Mouse (Mus musculus): Measurements from ENCODE around the gene Mfsd4b5. TPM values are rescaled to one million over a fixed set of nuclear protein-coding genes. Genes with fewer than 3 reads are reported as not detected.
"Not testable (repeated sequence)": the region's sequence is repeated elsewhere in the genome, so short reads cannot be mapped to it uniquely, and the experiment has no call there.

Mfsd4b5 gene
- polyA plus RNA-seq, 1 experiment: 0.13 TPM

DNA sequence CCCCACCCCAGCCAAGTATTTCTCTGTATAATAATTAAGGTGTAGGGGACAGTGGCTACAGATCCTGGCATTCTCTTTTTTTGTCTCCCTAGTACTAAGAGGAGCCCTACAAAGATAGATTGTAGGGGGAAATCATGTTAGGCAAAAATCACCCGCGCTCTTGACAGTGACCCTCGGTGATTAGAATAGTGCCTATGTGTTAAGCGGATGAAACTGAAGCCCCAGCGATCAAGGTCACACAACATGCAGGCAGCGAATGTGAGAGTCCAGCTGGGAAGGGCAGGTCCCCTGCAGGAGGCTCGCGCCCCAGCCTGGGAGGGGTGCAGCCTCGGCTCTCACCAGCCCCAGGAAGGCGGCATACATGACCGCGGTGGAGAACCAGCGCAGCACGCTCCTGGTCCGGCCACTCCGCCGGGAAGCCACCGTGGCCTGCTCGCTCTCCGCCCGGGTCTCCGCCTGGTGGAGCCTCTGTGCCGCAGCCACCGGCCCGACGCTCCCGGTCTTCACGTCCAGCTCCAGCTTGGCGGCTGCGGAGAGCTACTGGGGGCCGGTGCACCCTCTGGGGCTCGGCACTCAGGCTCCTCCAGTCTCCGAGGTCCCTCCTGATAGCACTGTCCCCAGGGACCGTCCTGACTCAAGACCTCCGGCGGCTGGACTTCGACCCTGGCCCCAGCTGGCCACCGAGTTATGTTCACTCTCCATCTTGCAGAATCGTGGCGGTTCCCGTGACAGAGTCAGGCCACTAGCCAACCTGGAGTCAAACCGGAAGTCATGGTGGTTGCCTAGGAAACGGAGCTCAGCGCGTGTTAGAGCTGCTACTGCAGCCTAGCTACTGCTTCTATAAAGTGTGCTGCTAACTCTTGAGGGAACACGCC, 38.3 kb upstream of the Mfsd4b5 start, which contains the start of gene Mfsd4b1:
Gene Mfsd4b1, minus strand, starts transcription at position 715 of the 875 bp plus-strand sequence.
- WGBS: 1% methylated on average over 46 of the region's 46 CpGs
- Histone ChIP-seq H3K4me3 (replicated peaks; ENCODE audit: insufficient read depth, low read depth, low read length) (peak within 1 kb of the TSS; percentile 80), H3K27ac (ENCODE audit: insufficient read depth, low read length) (peak within 1 kb of the TSS; percentile 60), H3K4me1 (ENCODE audit: control insufficient read depth, insufficient read depth, low read length) (peaks cover 3% of the 10 kb centered on the region; the same call in 1 of the 2 replicates), H3K27me3 (ENCODE audit: control insufficient read depth, insufficient read depth, low read length) (no peaks in the 10 kb centered on the region)
- peak; percentile 90 to 92 for DNase-seq
- TF ChIP-seq CTCF (IDR thresholded peaks at IDR 0.05; ENCODE audit: borderline replicate concordance, insufficient read depth, low read depth, low read length) (peak; percentile 17; the same call in 1 of the 2 replicates), POLR2A (IDR thresholded peaks at IDR 0.05; ENCODE audit: borderline replicate concordance, insufficient read depth, low read length) (peak; percentile 65; the same call in 1 of the 2 replicates)

GRCm38 (mm10) chr10:40020401-40020800, 34.0 kb upstream of the Mfsd4b5 start:
- WGBS: 39% methylated on average over 2 of the region's 2 CpGs
- H3K27me3 ChIP-seq (ENCODE audit: control insufficient read depth, insufficient read depth, low read length): no peaks in the 10 kb centered on the region
- no peak overlapping the region for H3K4me3 ChIP-seq (replicated peaks; ENCODE audit: insufficient read depth, low read depth, low read length)
- no peak for TF ChIP-seq CTCF (IDR thresholded peaks at IDR 0.05; ENCODE audit: borderline replicate concordance, insufficient read depth, low read depth, low read length)
- no peak for TF ChIP-seq POLR2A (IDR thresholded peaks at IDR 0.05; ENCODE audit: borderline replicate concordance, insufficient read depth, low read length)
- no peak overlapping the region for H3K27ac ChIP-seq (ENCODE audit: insufficient read depth, low read length)
- peaks cover 1% of the 10 kb centered on the region; the same call in 1 of the 2 replicates for H3K4me1 ChIP-seq (ENCODE audit: control insufficient read depth, insufficient read depth, low read length)
- DNase-seq: no peak

GRCm38 (mm10) chr10:40019492-40019891, 33.0 kb upstream of the Mfsd4b5 start:
- 49% methylated on average over 3 of the region's 3 CpGs for WGBS
- Histone ChIP-seq H3K4me3 (replicated peaks; ENCODE audit: insufficient read depth, low read depth, low read length) (no peak overlapping the region), H3K27ac (ENCODE audit: insufficient read depth, low read length) (no peak overlapping the region), H3K4me1 (ENCODE audit: control insufficient read depth, insufficient read depth, low read length) (no peaks in the 10 kb centered on the region), H3K27me3 (ENCODE audit: control insufficient read depth, insufficient read depth, low read length) (no peaks in the 10 kb centered on the region)
- TF ChIP-seq POLR2A (IDR thresholded peaks at IDR 0.05; ENCODE audit: borderline replicate concordance, insufficient read depth, low read length) (no peak), CTCF (IDR thresholded peaks at IDR 0.05; ENCODE audit: borderline replicate concordance, insufficient read depth, low read depth, low read length) (no peak)
- DNase-seq: no peak

GRCm38 (mm10) chr10:40018261-40018860, 31.9 kb upstream of the Mfsd4b5 start:
- WGBS: 41% methylated on average over 5 of the region's 5 CpGs
- H3K4me1 ChIP-seq (ENCODE audit: control insufficient read depth, insufficient read depth, low read length): no peaks in the 10 kb centered on the region
- H3K27me3 ChIP-seq (ENCODE audit: control insufficient read depth, insufficient read depth, low read length): no peaks in the 10 kb centered on the region
- TF ChIP-seq CTCF (IDR thresholded peaks at IDR 0.05; ENCODE audit: borderline replicate concordance, insufficient read depth, low read depth, low read length) (no peak), POLR2A (IDR thresholded peaks at IDR 0.05; ENCODE audit: borderline replicate concordance, insufficient read depth, low read length) (no peak)
- no peak overlapping the region for H3K27ac ChIP-seq (ENCODE audit: insufficient read depth, low read length)
- H3K4me3 ChIP-seq (replicated peaks; ENCODE audit: insufficient read depth, low read depth, low read length): no peak overlapping the region
- DNase-seq: no peak

DNA sequence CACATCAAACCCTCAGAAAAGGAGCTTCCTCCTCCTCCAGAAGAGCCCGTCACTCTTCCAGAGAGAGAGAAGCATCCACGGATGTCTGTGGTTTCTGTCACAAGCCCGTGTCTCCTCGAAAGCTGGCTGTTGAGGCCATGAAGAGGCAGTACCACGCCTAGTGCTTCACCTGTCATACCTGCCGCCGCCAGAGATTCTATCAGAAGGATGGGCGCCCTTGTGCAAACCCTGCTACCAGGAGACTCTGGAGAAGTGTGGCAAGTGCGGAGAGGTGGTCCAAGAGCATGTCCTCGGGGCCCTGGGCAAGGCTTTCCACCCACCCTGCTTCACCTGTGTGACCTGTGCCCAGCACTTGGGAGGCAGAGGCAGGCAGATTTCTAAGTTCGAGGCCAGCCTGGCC, 23.1 kb upstream of the Mfsd4b5 start:
- DNase-seq: no peak
- 89% methylated on average over 11 of the region's 11 CpGs for WGBS
- Histone ChIP-seq H3K4me3 (replicated peaks; ENCODE audit: insufficient read depth, low read depth, low read length) (no peak overlapping the region), H3K27ac (ENCODE audit: insufficient read depth, low read length) (no peak overlapping the region), H3K27me3 (ENCODE audit: control insufficient read depth, insufficient read depth, low read length) (no peaks in the 10 kb centered on the region), H3K4me1 (ENCODE audit: control insufficient read depth, insufficient read depth, low read length) (no peaks in the 10 kb centered on the region)
- TF ChIP-seq POLR2A (IDR thresholded peaks at IDR 0.05; ENCODE audit: borderline replicate concordance, insufficient read depth, low read length): no peak
- TF ChIP-seq CTCF (IDR thresholded peaks at IDR 0.05; ENCODE audit: borderline replicate concordance, insufficient read depth, low read depth, low read length): no peak

- H3K27ac ChIP-seq (ENCODE audit: insufficient read depth, low read length); H3K4me1 ChIP-seq (ENCODE audit: control insufficient read depth, insufficient read depth, low read length); H3K4me3 ChIP-seq (replicated peaks; ENCODE audit: insufficient read depth, low read depth, low read length); DNase-seq; H3K27me3 ChIP-seq (ENCODE audit: control insufficient read depth, insufficient read depth, low read length): not testable (repeated sequence)
- WGBS: 71% methylated on average over 4 of the region's 4 CpGs
These were observed 22.4 kb upstream of the Mfsd4b5 start for GRCm38 (mm10) chr10:40008847-40009246.

DNA sequence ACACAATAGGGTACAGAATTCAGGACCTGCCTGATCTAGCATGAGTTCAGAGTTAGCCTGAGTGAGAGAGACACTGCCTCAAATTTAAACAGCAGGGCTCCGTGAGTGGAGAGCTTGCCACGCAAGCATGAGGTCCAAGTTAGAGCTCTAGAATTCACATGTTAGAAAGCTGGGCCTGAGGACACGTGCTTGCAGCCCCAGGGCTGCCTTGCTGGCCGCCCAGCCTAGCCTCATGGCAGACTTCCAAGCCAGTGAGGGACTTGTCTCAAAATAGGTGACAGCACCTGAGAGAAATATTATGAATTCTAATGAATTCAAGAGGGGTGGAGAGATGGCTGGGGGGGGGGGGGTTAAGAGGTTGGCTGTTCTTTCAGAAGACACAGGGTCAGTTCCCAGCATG, 21.5 kb upstream of the Mfsd4b5 start:
- Histone ChIP-seq H3K4me1 (ENCODE audit: control insufficient read depth, insufficient read depth, low read length) (no peaks in the 10 kb centered on the region), H3K27me3 (ENCODE audit: control insufficient read depth, insufficient read depth, low read length) (no peaks in the 10 kb centered on the region), H3K27ac (ENCODE audit: insufficient read depth, low read length) (no peak overlapping the region), H3K4me3 (replicated peaks; ENCODE audit: insufficient read depth, low read depth, low read length) (no peak overlapping the region)
- WGBS: 66% methylated on average over 4 of the region's 4 CpGs
- DNase-seq: no peak
- TF ChIP-seq CTCF (IDR thresholded peaks at IDR 0.05; ENCODE audit: borderline replicate concordance, insufficient read depth, low read depth, low read length) (no peak), POLR2A (IDR thresholded peaks at IDR 0.05; ENCODE audit: borderline replicate concordance, insufficient read depth, low read length) (no peak)

DNA sequence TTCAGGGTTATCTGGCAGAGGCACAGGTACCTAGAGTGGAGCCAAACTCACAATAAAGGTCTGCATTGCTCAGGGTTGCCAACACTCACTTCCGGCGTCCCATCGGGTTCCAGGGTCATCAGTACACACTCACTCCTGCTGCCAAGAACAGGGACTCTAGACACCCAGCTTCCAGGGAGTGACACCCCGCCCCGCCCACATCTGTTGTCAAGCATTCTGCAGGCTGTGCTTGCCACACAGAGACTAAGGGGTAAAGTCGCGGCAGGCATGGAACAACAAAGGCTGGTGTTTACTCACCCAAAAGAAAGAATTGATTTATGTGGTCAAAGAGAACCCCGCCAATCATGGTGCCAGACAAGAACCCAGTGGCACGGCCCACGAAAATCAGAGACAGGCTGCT, 20.5 kb upstream of the Mfsd4b5 start:
- H3K4me1 ChIP-seq (ENCODE audit: control insufficient read depth, insufficient read depth, low read length): no peaks in the 10 kb centered on the region
- no peak for TF ChIP-seq POLR2A (IDR thresholded peaks at IDR 0.05; ENCODE audit: borderline replicate concordance, insufficient read depth, low read length)
- TF ChIP-seq CTCF (IDR thresholded peaks at IDR 0.05; ENCODE audit: borderline replicate concordance, insufficient read depth, low read depth, low read length): no peak
- H3K27ac ChIP-seq (ENCODE audit: insufficient read depth, low read length): no peak overlapping the region
- no peak for DNase-seq
- H3K4me3 ChIP-seq (replicated peaks; ENCODE audit: insufficient read depth, low read depth, low read length): no peak overlapping the region
- 32% methylated on average over 10 of the region's 10 CpGs for WGBS
- H3K27me3 ChIP-seq (ENCODE audit: control insufficient read depth, insufficient read depth, low read length): no peaks in the 10 kb centered on the region
